In the genomic region with DNA sequence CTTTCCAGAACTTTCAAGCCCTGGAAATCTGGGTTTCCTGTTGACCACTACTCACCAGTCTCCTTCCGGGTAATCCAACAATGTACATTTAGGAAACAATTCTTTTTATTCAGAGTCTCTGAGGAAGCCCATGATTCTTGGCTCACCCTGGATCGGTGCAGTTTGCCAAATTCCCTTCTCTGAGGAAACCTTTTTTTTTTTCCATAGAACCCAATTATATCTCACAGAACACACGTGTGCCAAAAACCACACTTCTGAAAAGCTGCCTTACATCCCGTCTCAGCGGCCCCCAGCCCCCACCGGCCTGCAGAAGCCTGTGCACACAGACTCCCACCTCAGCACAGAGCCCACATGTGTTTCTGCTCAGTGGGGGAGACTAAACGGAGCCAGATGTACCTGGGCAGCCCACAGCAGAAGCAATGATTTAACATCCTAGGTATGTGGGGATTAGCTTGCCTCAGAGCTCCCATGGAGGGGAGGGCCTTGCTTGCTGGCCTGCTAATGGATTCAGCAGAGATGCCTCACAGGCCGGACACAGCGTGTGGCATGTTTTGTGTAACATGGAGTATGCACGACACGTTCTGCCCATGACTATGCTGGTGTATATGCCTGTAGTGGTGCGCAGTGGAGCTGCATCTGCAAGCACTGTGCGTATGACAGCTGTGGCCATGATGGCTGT, we compare ENCODE assay signal across 8 mouse cellular contexts.
DNase-seq lines count a peak whose midpoint lies in the region; ATAC-seq lines count a peak whose summit lies in the region.

No protein-coding gene starts in this region.

- H3K9me3 ChIP-seq in neural tube, embryonic 15.5 days (replicated peaks), result 0 out of 2 replicates have a peak, but pooled peaks cover 3% of the 10 kb centered on the region
- no peaks in the 10 kb centered on the region for H3K9me3 ChIP-seq in heart, embryonic 10.5 days
- no peaks in the 10 kb centered on the region for H3K9me3 ChIP-seq in stomach, embryonic 15.5 days

- no peak overlapping the region for H3K9ac ChIP-seq in neural tube, embryonic 15.5 days (replicated peaks)
- H3K9ac ChIP-seq in stomach, embryonic 15.5 days, result no peak overlapping the region

- ATAC-seq in neural tube, embryonic 15.5 days (ENCODE audit: low FRiP score), result no peak
- ATAC-seq in stomach, embryonic 15.5 days (ENCODE audit: insufficient read depth, low FRiP score, low read depth), result peak; percentile 84

- no peaks in the 10 kb centered on the region for H3K36me3 ChIP-seq in neural tube, embryonic 15.5 days
- H3K36me3 ChIP-seq in heart, embryonic 10.5 days, result no peaks in the 10 kb centered on the region
- H3K36me3 ChIP-seq in stomach, embryonic 15.5 days, result no peaks in the 10 kb centered on the region

- H3K4me2 ChIP-seq in neural tube, embryonic 15.5 days, result no peak overlapping the region
- no peak overlapping the region for H3K4me2 ChIP-seq in stomach, embryonic 15.5 days

- H3K27me3 ChIP-seq in neural tube, embryonic 15.5 days (replicated peaks), result no peaks in the 10 kb centered on the region
- no peaks in the 10 kb centered on the region; the same call in 1 of the 2 replicates for H3K27me3 ChIP-seq in heart, embryonic 10.5 days (ENCODE audit: insufficient read depth, poor library complexity, severe bottlenecking)
- no peaks in the 10 kb centered on the region for H3K27me3 ChIP-seq in stomach, embryonic 15.5 days (replicated peaks)

- no peak overlapping the region; the same call in 1 of the 2 replicates for H3K27ac ChIP-seq in neural tube, embryonic 15.5 days (replicated peaks)
- H3K27ac ChIP-seq in heart, embryonic 10.5 days, result peak overlapping the region; percentile 71
- peak overlapping the region; percentile 57; the same call in 1 of the 2 replicates for H3K27ac ChIP-seq in stomach, embryonic 15.5 days

- 67% methylated on average over 13 of the region's 13 CpGs for WGBS in neural tube, embryonic 15.5 days
- 71% methylated on average over 13 of the region's 13 CpGs for WGBS in heart, embryonic 10.5 days
- WGBS in stomach, embryonic 15.5 days, result 56% methylated on average over 13 of the region's 13 CpGs

- no peak overlapping the region for H3K4me3 ChIP-seq in neural tube, embryonic 15.5 days (replicated peaks)
- no peak overlapping the region for H3K4me3 ChIP-seq in heart, embryonic 10.5 days
- H3K4me3 ChIP-seq in stomach, embryonic 15.5 days (replicated peaks), result no peak overlapping the region

- peak; percentile 72 for DNase-seq in neural tube, embryonic 10.5 days (ENCODE audit: extremely low spot score, low spot score)
- DNase-seq in heart, embryonic 10.5 days (ENCODE audit: low spot score), result no peak
- peak; percentile 35 to 50 for DNase-seq in kidney, postnatal 25 days
- DNase-seq in layer of hippocampus, adult 9-11 months, result no peak
- DNase-seq in urinary bladder, postnatal 10 days (ENCODE audit: low spot score), result no peak
- DNase-seq in gastrocnemius, postnatal 25 days, result no peak

- H3K4me1 ChIP-seq in neural tube, embryonic 15.5 days, result peaks cover 6% of the 10 kb centered on the region
- H3K4me1 ChIP-seq in heart, embryonic 10.5 days, result peaks cover 34% of the 10 kb centered on the region
- H3K4me1 ChIP-seq in stomach, embryonic 15.5 days, result peaks cover 15% of the 10 kb centered on the region

Comparison
In these comparisons a context has a peak if more than half of its experiments do, and no peak if none do; other contexts are left out.
1. DNase-seq: peak in neural tube, embryonic 10.5 days (single experiment) and kidney, postnatal 25 days (2 of 2); none in heart, embryonic 10.5 days (single experiment), layer of hippocampus, adult 9-11 months (single experiment), urinary bladder, postnatal 10 days (single experiment) and gastrocnemius, postnatal 25 days (single experiment).